Mouse (Mus musculus) skeletal muscle tissue, postnatal 0 days (tissue): ENCODE measurements around the gene Ak2. TPM values are rescaled to one million over a fixed set of nuclear protein-coding genes. Genes with fewer than 3 reads are reported as not detected.

Source experiments
- polyA plus RNA-seq: library from polyadenylated mRNA; unstranded; fragments of >200 nt; fragmentation: Nextera tagmentation; extraction: Ambion mirVana; gene quantifications from 2 replicates; pipeline ENCODE4 v1.2.1, GENCODE M21; 2015

The Ak2 gene
- 98.0 and 152 TPM in 2 replicates for polyA plus RNA-seq

GRCm38 (mm10) chr4:128991500-128992008, at the start of gene Ak2:
TSS of gene Ak2 (plus strand) at chr4:128991958.

GRCm38 (mm10) chr4:128962029-128962925, 29.5 kb upstream of the Ak2 start, which contains the start of gene Azin2:
TSS of gene Azin2 (minus strand) at chr4:128962442.

GRCm38 (mm10) chr4:129058207-129059092, 66.7 kb downstream of the Ak2 start, which contains the start of gene Rnf19b:
TSS of gene Rnf19b (plus strand) at chr4:129058271.

Other genes starting within 250 kb of the Ak2 start
- gene A3galt2, start 236.6 kb upstream of the Ak2 start, polyA plus RNA-seq: not detected in 2 replicates
- 9.7 and 10.0 TPM in 2 replicates for gene Zfp362, start 185.9 kb upstream of the Ak2 start, polyA plus RNA-seq
- 1.5 and 1.6 TPM in 2 replicates for gene Trim62, start 108.4 kb upstream of the Ak2 start, polyA plus RNA-seq
- 7.4 and 7.5 TPM in 2 replicates for gene Azin2, start 29.5 kb upstream of the Ak2 start, polyA plus RNA-seq
- gene Rnf19b, start 66.3 kb downstream of the Ak2 start, polyA plus RNA-seq: 5.9 and 6.1 TPM in 2 replicates
- 2.8 and 4.1 TPM in 2 replicates for gene Tmem54, start 113.6 kb downstream of the Ak2 start, polyA plus RNA-seq
- gene Hpca, start 130.1 kb downstream of the Ak2 start, polyA plus RNA-seq: 0.89 and 1.2 TPM in 2 replicates
- gene Fndc5, start 145.0 kb downstream of the Ak2 start, polyA plus RNA-seq: 37.6 and 38.1 TPM in 2 replicates
- gene S100pbp, start 197.8 kb downstream of the Ak2 start, polyA plus RNA-seq: 5.4 and 6.2 TPM in 2 replicates
- gene Yars, start 197.8 kb downstream of the Ak2 start, polyA plus RNA-seq: 32.6 and 35.0 TPM in 2 replicates